Mouse (Mus musculus): ENCODE measurements around the gene Aggf1.

DNA sequence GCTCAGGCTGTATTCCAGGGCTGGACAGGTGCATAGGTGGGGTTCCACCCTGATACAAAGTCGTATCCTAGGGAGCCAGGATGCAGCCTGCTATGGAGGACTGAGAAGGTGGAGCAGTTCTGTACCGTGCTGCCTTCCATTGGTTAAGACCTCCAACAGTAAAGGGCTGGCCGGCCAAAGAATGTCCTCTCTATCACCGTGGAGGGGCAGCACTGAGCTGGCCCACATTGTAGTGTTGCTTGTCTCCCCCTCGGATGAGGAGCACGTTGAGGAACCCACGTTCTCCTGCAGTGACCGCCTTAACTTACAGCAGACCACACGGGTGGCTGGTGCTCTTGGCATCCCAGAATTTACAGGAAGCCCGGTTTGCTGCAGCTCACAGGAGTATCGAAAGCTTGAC is 44.6 kb downstream of the Aggf1 start:
- no peak for TF ChIP-seq POLR2A (IDR thresholded peaks at IDR 0.05; ENCODE audit: low read depth, low read length)
- no peak for TF ChIP-seq CTCF (IDR thresholded peaks at IDR 0.05; ENCODE audit: extremely low read depth, insufficient read length, insufficient replicate concordance, low read depth, low read length)
